Mouse (Mus musculus) intestine, embryonic 15.5 days (tissue): ENCODE measurements around the gene Clptm1. TPM values are rescaled to one million over a fixed set of nuclear protein-coding genes. Genes with fewer than 3 reads are reported as not detected.
A peak's percentile ranks its signal among the peaks of the same experiment; 100 is the strongest.
"Not testable (repeated sequence)": the region's sequence is repeated elsewhere in the genome, so short reads cannot be mapped to it uniquely, and the experiment has no call there.

Experiments
- ATAC-seq: fragments of 200-750 bp; cut with Nextera tagmentation; 2 replicates; pipeline ENCODE4 v1.8.0; 2017; ENCODE audit warnings: moderate TSS enrichment, moderate library complexity
- H3K27ac ChIP-seq: fragments of 300-500 bp; sonication (generic); 2 replicates; pipeline ENCODE4 v1.5.1; 2015; ENCODE audit warnings: mild to moderate bottlenecking, inconsistent platforms
- H3K27me3 ChIP-seq: fragments of 300-500 bp; sonication (generic); replicated peaks from 2 replicates; pipeline ENCODE4 v1.6.1; 2015; ENCODE audit warnings: inconsistent platforms
- H3K36me3 ChIP-seq: fragments of 300-500 bp; sonication (generic); 2 replicates; pipeline ENCODE4 v1.6.1; 2015; ENCODE audit warnings: inconsistent platforms
- H3K4me1 ChIP-seq: fragments of 300-500 bp; sonication (generic); replicated peaks from 2 replicates; pipeline ENCODE4 v1.6.1; 2015; ENCODE audit warnings: inconsistent platforms
- H3K4me2 ChIP-seq: fragments of 300-500 bp; sonication (generic); replicated peaks from 2 replicates; pipeline ENCODE4 v1.6.1; 2015; ENCODE audit warnings: mild to moderate bottlenecking, inconsistent platforms
- H3K4me3 ChIP-seq: fragments of 300-500 bp; sonication (generic); replicated peaks from 2 replicates; pipeline ENCODE4 v1.5.1; 2015; ENCODE audit warnings: inconsistent platforms
- H3K9ac ChIP-seq: fragments of 300-500 bp; sonication (generic); 2 replicates; pipeline ENCODE4 v1.6.1; 2015; ENCODE audit warnings: inconsistent platforms
- H3K9me3 ChIP-seq: fragments of 300-500 bp; sonication (generic); 2 replicates; pipeline ENCODE4 v1.6.1; 2016; ENCODE audit warnings: inconsistent platforms
- WGBS: fragments of 180-500 bp; shearing (Covaris S2); methylation state at CpG from one replicate; pipeline ENCODE4 v1.1.7; 2015; 5-methylcytosine and 5-hydroxymethylcytosine counted together
- polyA plus RNA-seq: library from polyadenylated mRNA; unstranded; fragments of >200 nt; fragmentation: Nextera tagmentation; extraction: Ambion mirVana; gene quantifications from 2 replicates; pipeline ENCODE4 v1.2.1, GENCODE M21; 2015

Gene Clptm1
- polyA plus RNA-seq, 1 experiment from 2014 or later = 77.2 TPM

GRCm38 (mm10) chr7:19615036-19615577, 49.7 kb downstream of the Clptm1 start:
- no peak overlapping the region for H3K27ac ChIP-seq

GRCm38 (mm10) chr7:19610969-19611368, 53.9 kb downstream of the Clptm1 start:
- Histone ChIP-seq H3K4me1 (no peaks in the 10 kb centered on the region), H3K36me3 (0 out of 2 replicates have a peak, but pooled peaks cover 5% of the 10 kb centered on the region), H3K27me3 (no peaks in the 10 kb centered on the region), H3K4me3 (no peak overlapping the region), H3K9me3 (no peaks in the 10 kb centered on the region), H3K4me2 (no peak overlapping the region), H3K9ac (no peak overlapping the region), H3K27ac (no peak overlapping the region)
- no peak for ATAC-seq
- 80% methylated on average over 5 of the region's 5 CpGs for WGBS

More at GRCm38 (mm10) chr7:19615036-19615577, 49.7 kb downstream of the Clptm1 start:
- H3K4me3 ChIP-seq = no peak overlapping the region
- WGBS = 76% methylated on average over 12 of the region's 12 CpGs
- no peak overlapping the region for H3K9ac ChIP-seq
- 0 out of 2 replicates have a peak, but pooled peaks cover 4% of the 10 kb centered on the region for H3K4me1 ChIP-seq
- no peak overlapping the region for H3K4me2 ChIP-seq
- H3K36me3 ChIP-seq = 0 out of 2 replicates have a peak, but pooled peaks cover 5% of the 10 kb centered on the region
- no peaks in the 10 kb centered on the region for H3K27me3 ChIP-seq
- ATAC-seq = peak; percentile 49
- H3K9me3 ChIP-seq = no peaks in the 10 kb centered on the region

DNA sequence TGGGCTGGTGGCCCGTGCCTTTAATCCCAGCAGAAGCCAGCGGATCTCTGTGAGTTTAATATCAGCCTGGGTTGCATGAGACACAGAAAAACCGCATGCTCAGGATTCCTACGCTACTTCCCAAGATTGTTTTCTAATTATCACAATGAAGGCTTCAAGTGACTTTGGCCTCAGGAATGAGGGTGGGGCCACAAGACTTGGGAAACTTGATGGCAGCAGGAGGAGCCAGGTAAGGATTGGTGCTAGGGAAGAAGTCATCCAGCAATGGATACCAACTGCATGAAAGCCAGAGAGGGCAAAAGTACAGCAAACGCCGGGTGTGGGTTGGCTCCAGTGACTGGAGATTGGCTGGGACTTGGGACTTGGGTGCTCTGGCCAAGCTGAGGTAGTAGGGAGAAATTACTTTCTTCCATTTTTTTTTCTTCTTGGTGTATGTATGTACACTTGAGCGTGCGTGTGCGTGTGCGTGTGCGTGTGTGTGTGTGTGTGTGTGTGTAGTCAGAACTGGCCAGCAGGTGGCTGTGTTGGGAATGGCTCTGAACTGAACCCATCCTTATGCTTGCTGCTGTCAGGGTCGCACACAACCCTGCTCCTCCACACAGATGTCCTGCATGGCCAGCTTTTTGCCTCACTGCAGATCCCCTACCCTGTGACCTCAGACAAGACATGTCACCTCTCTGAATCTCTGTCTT, 55.0 kb downstream of the Clptm1 start:
- Histone ChIP-seq H3K9me3 (no peaks in the 10 kb centered on the region), H3K4me1 (no peaks in the 10 kb centered on the region), H3K27me3 (no peaks in the 10 kb centered on the region), H3K4me2 (no peak overlapping the region), H3K36me3 (0 out of 2 replicates have a peak, but pooled peaks cover 5% of the 10 kb centered on the region), H3K27ac (no peak overlapping the region), H3K4me3 (no peak overlapping the region), H3K9ac (no peak overlapping the region)
- peak; percentile 74 for ATAC-seq
- 85% methylated on average over 12 of the region's 12 CpGs for WGBS

DNA sequence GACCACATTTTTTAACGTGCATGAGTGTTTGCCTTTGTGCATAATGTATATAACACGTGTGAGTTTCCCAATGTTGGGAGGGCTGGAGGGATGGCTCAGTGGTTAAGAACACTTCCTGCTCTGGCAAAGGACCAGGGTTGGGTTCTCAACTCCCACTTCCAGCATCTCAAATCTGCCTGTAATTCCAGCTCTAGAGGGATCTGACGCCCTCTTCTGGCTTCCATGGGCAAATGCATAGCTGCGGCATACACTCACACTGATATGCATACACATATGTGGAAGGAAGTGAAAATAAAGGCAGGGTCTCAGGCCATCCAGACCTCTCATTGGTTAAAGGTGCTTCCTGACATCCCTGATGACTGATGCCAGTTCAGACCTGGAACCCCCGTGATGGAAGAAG, 57.5 kb downstream of the Clptm1 start:
- Histone ChIP-seq H3K9me3 (no peaks in the 10 kb centered on the region), H3K36me3 (0 out of 2 replicates have a peak, but pooled peaks cover 5% of the 10 kb centered on the region), H3K4me3 (no peak overlapping the region), H3K9ac (no peak overlapping the region), H3K4me1 (peaks cover 14% of the 10 kb centered on the region), H3K27me3 (no peaks in the 10 kb centered on the region), H3K27ac (no peak overlapping the region), H3K4me2 (no peak overlapping the region)
- no peak for ATAC-seq
- WGBS = 75% methylated on average over 5 of the region's 5 CpGs

DNA sequence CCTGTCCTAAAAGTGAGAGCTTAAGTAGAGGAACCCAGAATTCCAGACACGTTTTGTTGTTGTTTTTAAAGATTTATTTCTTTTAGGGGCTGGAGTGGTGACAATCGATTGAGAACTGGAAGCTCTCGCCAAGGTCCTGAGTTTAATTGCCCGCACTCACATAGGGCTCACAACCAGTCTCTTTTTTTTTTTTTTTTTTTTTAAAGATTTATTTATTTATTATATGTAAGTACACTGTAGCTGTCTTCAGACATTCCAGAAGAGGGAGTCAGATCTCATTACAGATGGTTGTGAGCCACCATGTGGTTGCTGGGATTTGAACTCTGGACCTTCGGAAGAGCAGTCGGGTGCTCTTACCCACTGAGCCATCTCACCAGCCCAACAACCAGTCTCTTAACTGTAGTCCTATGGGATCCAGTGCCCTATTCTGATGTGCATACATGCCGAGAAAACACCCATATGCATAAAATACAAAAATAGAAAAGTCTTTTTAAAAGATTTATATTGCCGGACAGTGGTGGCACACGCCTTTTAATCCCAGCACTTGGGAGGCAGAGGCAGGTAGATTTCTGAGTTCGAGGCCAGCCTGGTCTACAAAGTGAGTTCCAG, 60.1 kb downstream of the Clptm1 start:
- H3K27ac ChIP-seq, H3K27me3 ChIP-seq, H3K9me3 ChIP-seq, H3K36me3 ChIP-seq, ATAC-seq, H3K9ac ChIP-seq: not testable (repeated sequence)
- H3K4me3 ChIP-seq = peak overlapping the region; percentile 99
- H3K4me2 ChIP-seq = peak overlapping the region; percentile 79
- H3K4me1 ChIP-seq = peaks cover 26% of the 10 kb centered on the region
- WGBS = 61% methylated on average over 10 of the region's 10 CpGs

DNA sequence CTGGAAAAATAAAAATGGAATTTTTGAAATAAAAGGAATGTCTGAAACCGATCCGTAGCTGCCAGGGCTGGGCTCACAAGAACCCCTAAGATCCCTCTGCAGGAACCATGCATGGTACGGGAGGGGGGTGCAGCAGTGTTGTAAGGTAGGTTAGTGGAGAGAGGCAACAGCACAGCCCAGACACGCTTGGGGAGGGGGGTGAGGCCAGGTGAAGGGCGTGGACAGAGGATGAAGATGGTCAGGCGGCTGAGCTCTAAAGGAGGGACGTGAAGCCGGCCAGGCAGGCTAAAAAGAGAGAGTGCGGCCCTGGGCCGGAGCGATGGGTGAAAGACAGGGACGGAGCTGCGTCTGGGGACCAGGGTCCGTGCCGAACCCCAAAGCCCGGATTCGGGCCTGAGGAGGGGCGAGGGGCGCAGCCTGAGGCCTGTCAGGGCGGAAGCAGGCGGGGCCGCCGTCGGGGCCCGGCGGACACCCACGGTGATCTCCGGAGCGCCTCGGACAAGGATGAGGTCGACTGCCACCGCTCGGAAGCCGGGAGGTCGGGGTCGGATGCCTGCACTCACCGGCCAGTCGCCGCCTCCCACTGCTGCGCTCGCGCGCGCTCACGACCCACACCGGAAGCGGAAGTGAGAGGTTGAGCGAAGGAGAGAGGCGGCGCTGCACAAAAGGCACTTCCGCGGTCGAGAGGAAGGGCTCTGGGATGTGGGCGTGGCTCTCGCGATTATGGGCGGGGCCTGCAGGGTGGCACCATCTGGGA, 60.8 kb downstream of the Clptm1 start, which contains the start of gene Clasrp:
Gene Clasrp, minus strand, starts transcription at position 638 of the 757 bp plus-strand sequence.
- peak within 1 kb of the TSS; percentile 78 for H3K27ac ChIP-seq
- peak within 1 kb of the TSS; percentile 99 for H3K4me3 ChIP-seq
- ATAC-seq = peak; percentile 96
- peak within 1 kb of the TSS; percentile 99 for H3K9ac ChIP-seq
- WGBS = under 1% methylated on average over 57 of the region's 57 CpGs
- peaks cover 26% of the 10 kb centered on the region for H3K4me1 ChIP-seq
- no peaks in the 10 kb centered on the region for H3K27me3 ChIP-seq
- peak within 1 kb of the TSS; percentile 79 for H3K4me2 ChIP-seq
- H3K36me3 ChIP-seq = peaks cover 14% of the 10 kb centered on the region
- no peaks in the 10 kb centered on the region for H3K9me3 ChIP-seq

- no peak for ATAC-seq
- H3K4me3 ChIP-seq = peak overlapping the region; percentile 99
- 81% methylated on average over 12 of the region's 12 CpGs for WGBS
These were observed 61.8 kb downstream of the Clptm1 start for GRCm38 (mm10) chr7:19603055-19603454.

GRCm38 (mm10) chr7:19600562-19600961, 64.3 kb downstream of the Clptm1 start:
- peaks cover 23% of the 10 kb centered on the region for H3K36me3 ChIP-seq

More at GRCm38 (mm10) chr7:19603055-19603454, 61.8 kb downstream of the Clptm1 start:
- Histone ChIP-seq H3K9me3 (no peaks in the 10 kb centered on the region), H3K27me3 (no peaks in the 10 kb centered on the region), H3K36me3 (peaks cover 19% of the 10 kb centered on the region), H3K4me1 (peaks cover 26% of the 10 kb centered on the region), H3K4me2 (peak overlapping the region; percentile 79), H3K9ac (peak overlapping the region; percentile 99), H3K27ac (no peak overlapping the region)

DNA sequence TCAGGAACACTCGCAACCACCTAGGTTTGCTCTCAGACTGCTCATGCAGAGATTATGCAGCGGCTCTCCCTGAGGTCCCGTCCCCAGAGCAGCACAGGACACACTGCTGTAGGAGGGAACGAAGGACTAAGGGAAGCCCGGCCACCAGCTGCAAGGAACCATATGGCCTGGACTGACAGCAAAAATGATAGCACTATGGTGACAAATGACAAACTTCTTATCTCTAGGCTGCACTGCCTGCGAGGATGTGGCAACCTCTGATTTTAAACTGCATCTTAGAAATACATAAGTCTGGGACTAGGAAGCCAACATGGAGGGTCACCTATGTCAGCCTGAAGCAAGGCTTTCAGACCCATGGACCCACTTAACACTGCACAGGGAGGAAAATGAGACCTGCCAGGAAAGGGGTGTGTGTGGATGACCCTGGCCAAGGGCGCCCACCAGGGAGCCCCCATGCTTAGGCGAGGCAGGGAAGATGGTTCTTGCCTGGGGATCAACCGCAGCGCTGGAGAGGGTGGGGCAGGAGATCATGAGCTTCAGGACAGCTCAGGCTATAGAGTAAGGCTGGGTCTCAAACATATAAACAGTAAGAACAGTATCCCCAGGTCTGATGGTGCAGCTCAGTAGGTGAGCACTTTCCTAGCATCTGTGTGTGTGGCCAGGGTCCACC, 71.6 kb downstream of the Clptm1 start:
- H3K4me3 ChIP-seq = no peak overlapping the region
- WGBS = 90% methylated on average over 10 of the region's 10 CpGs
- H3K36me3 ChIP-seq = peaks cover 62% of the 10 kb centered on the region
- no peak overlapping the region for H3K4me2 ChIP-seq
- H3K27ac ChIP-seq = no peak overlapping the region
- ATAC-seq = no peak
- no peak overlapping the region for H3K9ac ChIP-seq
- H3K9me3 ChIP-seq = no peaks in the 10 kb centered on the region
- no peaks in the 10 kb centered on the region for H3K4me1 ChIP-seq
- H3K27me3 ChIP-seq = no peaks in the 10 kb centered on the region

More at GRCm38 (mm10) chr7:19600562-19600961, 64.3 kb downstream of the Clptm1 start:
- WGBS = 70% methylated on average over 5 of the region's 5 CpGs
- ATAC-seq = no peak
- peaks cover 26% of the 10 kb centered on the region for H3K4me1 ChIP-seq
- H3K27ac ChIP-seq = no peak overlapping the region
- no peak overlapping the region for H3K9ac ChIP-seq
- H3K27me3 ChIP-seq = no peaks in the 10 kb centered on the region
- no peak overlapping the region for H3K4me3 ChIP-seq
- no peaks in the 10 kb centered on the region for H3K9me3 ChIP-seq
- H3K4me2 ChIP-seq = 0 out of 2 replicates have a peak overlapping the region, but pooled peaks have one; percentile 2

DNA sequence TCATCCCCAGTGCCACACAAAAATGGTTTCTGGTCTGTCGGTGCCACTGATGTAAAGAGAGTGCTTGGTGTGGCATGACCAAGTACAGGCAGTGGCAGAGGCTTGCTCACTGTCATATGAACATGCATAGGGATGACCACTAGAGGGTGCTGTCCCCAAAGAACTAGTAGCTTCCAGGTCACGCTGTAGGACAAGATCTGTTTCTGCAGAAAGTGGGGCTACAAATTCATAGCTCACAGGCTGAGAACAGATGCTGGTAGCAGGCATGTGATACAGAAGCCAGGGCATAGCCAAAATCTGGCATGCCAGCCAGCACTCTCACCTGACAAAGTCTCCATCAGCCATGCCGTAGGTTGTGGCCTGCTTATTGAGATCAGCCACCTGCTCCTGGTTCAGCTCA, 74.9 kb downstream of the Clptm1 start:
- 59% methylated on average over 3 of the region's 3 CpGs for WGBS
- Histone ChIP-seq H3K27ac (no peak overlapping the region), H3K36me3 (peaks cover 75% of the 10 kb centered on the region), H3K27me3 (no peaks in the 10 kb centered on the region), H3K4me3 (no peak overlapping the region), H3K4me2 (no peak overlapping the region), H3K9me3 (no peaks in the 10 kb centered on the region), H3K4me1 (no peaks in the 10 kb centered on the region), H3K9ac (no peak overlapping the region)
- ATAC-seq = peak; percentile 68; the same call in 1 of the 2 replicates

DNA sequence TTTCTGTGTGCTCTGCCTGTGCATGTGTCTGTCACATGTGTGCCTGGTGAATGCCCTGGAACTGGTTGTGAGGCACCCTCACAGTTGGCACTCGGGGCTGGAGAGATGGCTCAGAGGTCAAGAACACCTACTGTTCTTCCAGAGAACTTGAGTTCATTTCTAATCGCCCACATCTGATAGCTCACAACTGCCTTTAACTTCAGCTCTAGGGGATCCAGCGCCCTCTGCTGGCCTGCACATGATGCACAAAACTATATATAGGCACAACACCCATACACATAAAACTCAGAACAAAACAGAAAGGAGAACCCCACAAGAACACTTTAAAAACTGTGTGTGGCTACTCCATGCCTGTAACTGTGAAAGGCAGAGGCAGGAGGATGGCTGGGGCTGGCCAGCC, 75.6 kb downstream of the Clptm1 start:
- WGBS = 52% methylated on average over 3 of the region's 3 CpGs
- Histone ChIP-seq H3K4me2 (no peak overlapping the region), H3K4me3 (no peak overlapping the region), H3K27ac (no peak overlapping the region), H3K9me3 (no peaks in the 10 kb centered on the region), H3K27me3 (no peaks in the 10 kb centered on the region), H3K4me1 (no peaks in the 10 kb centered on the region), H3K9ac (no peak overlapping the region), H3K36me3 (peaks cover 79% of the 10 kb centered on the region)
- no peak; the same call in 1 of the 2 replicates for ATAC-seq
